Mouse (Mus musculus) CH12.LX (cell line): ENCODE measurements around the gene Mettl1.

Experiments used
- CHD1 ChIP-seq: IDR thresholded peaks from 2 replicates; pipeline ENCODE4 v1.6.1; 2012; ENCODE audit warnings: low read depth, low read length, improper control_type of control experiment, inconsistent platforms
- CHD2 ChIP-seq: IDR thresholded peaks from 2 replicates; pipeline ENCODE4 v1.6.1; 2011; ENCODE audit warnings: low read length, improper control_type of control experiment
- CTCF ChIP-seq, 2 experiments: IDR thresholded peaks in 1 of 2; conservative IDR thresholded peaks in 1 of 2; 2 replicates each; pipeline ENCODE4 v1.5.1; 2011 to 2012; ENCODE audit warnings: low read depth in 2 of 2, low read length in 2 of 2, improper control_type of control experiment in 1 of 2, inconsistent platforms in 1 of 2, mild to moderate bottlenecking in 1 of 2, moderate library complexity in 1 of 2
- EP300 ChIP-seq: IDR thresholded peaks from 2 replicates; pipeline ENCODE4 v1.6.1; 2011; ENCODE audit warnings: low read length, improper control_type of control experiment
- MAFK ChIP-seq: IDR thresholded peaks from 2 replicates; pipeline ENCODE4 v1.6.1; 2011; ENCODE audit warnings: low read length, improper control_type of control experiment; ENCODE audit not compliant: insufficient replicate concordance
- MAX ChIP-seq: IDR thresholded peaks from 2 replicates; pipeline ENCODE4 v1.6.1; 2011; ENCODE audit warnings: low read length, improper control_type of control experiment
- MEF2A ChIP-seq: IDR thresholded peaks from 2 replicates; pipeline ENCODE4 v1.6.1; 2014; ENCODE audit warnings: low read depth, mild to moderate bottlenecking, inconsistent platforms, low read length, improper control_type of control experiment, borderline replicate concordance
- MYC ChIP-seq: IDR thresholded peaks from 2 replicates; pipeline ENCODE4 v1.6.1; 2011; ENCODE audit warnings: low read depth, mild to moderate bottlenecking, improper control_type of control experiment, low read length
- PAX5 ChIP-seq: IDR thresholded peaks from 2 replicates; pipeline ENCODE4 v1.6.1; 2012; ENCODE audit warnings: low read length, inconsistent platforms, mixed read lengths
- RAD21 ChIP-seq: IDR thresholded peaks from 2 replicates; pipeline ENCODE4 v1.6.1; 2011; ENCODE audit warnings: low read depth, mild to moderate bottlenecking, low read length, improper control_type of control experiment, moderate library complexity
- USF1 ChIP-seq: IDR thresholded peaks from 2 replicates; pipeline ENCODE4 v1.6.1; 2014; ENCODE audit warnings: low read depth, mild to moderate bottlenecking, inconsistent platforms, low read length, improper control_type of control experiment
- ZC3H11A ChIP-seq: IDR thresholded peaks from 2 replicates; pipeline ENCODE4 v1.6.1; 2012; ENCODE audit warnings: low read depth, mild to moderate bottlenecking, inconsistent platforms, low read length, improper control_type of control experiment
- ZNF384 ChIP-seq: IDR thresholded peaks from 2 replicates; pipeline ENCODE4 v1.6.1; 2012; ENCODE audit warnings: low read depth, low read length, improper control_type of control experiment, inconsistent platforms

DNA sequence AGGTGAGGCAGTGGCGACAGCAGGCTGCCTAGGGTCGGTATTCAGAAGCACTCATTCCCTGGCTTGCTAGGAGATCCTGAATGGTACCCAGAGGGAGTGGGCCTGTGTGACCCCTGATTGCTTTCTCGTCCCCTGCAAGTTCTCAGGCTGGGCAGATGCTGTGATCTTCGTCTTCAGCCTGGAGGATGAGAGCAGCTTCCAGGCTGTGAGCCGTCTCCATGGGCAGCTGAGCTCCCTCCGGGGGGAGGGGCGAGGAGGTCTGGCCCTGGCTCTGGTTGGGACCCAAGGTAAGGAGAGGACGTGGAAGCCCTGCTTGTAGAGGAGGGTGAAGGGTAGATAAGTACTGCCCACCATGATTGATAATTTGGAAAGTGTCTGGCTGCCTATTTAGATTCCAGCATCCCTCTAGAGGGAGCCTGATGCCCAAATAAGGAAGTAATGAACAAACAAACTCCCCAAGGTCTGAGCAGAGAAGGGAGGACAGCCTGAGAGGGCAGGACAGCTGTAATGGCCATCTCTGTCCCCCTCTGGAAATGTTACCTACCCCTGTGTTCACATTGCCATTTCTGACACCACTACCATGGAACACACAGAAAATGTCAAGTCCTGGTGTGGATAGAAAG, 42.2 kb downstream of the Mettl1 start:
- TF ChIP-seq MAX, result no peak
- no peak for TF ChIP-seq CTCF (conservative IDR thresholded peaks at IDR 0.05 in 1 of 2, IDR thresholded peaks at IDR 0.05 in 1 of 2; ENCODE audit: low read depth in 2 of 2, low read length in 2 of 2)
- no peak for TF ChIP-seq RAD21
- TF ChIP-seq EP300, result no peak
- TF ChIP-seq ZC3H11A, result no peak
- no peak for TF ChIP-seq CHD1
- TF ChIP-seq USF1, result no peak
- TF ChIP-seq MEF2A, result no peak
- TF ChIP-seq MYC, result no peak
- TF ChIP-seq PAX5, result no peak
- no peak for TF ChIP-seq ZNF384
- no peak for TF ChIP-seq MAFK
- no peak for TF ChIP-seq CHD2
